13 mouse cellular contexts compared by ENCODE assay signal in genomic region chr2:172978131-172978633, GRCm38 (mm10). TPM values are rescaled to one million over a fixed set of nuclear protein-coding genes. Genes with fewer than 3 reads are reported as not detected.
DNase-seq lines count a peak whose midpoint lies in the region; ATAC-seq lines count a peak whose summit lies in the region.
"Had no signal": no experiment of that assay in that cellular context is flagged by ENCODE, and none has a peak within 500 bp of the region (broad histone marks: within the 10 kb centered on the region; RNA-seq: fewer than 3 reads in every experiment).

No protein-coding gene starts in this region.

- peak overlapping the region; percentile 48 for H3K4me2 ChIP-seq in liver, embryonic 12.5 days
- H3K4me2 ChIP-seq in liver, embryonic 11.5 days: no peak overlapping the region
- no peak overlapping the region for H3K4me2 ChIP-seq in forebrain, embryonic 14.5 days (ENCODE audit: low read length)

- intact Hi-C loops in left cerebral cortex, postnatal 4 days (cut with DNase I): no loop called here
- intact Hi-C loops in left cerebral cortex, postnatal 36 days (cut with DNase I): no loop called here

- H3K9ac ChIP-seq in liver, embryonic 12.5 days: no peak overlapping the region
- H3K9ac ChIP-seq in liver, embryonic 11.5 days (ENCODE audit: low read depth, low read length): no peak overlapping the region
- H3K9ac ChIP-seq in forebrain, embryonic 14.5 days (ENCODE audit: low read length): no peak overlapping the region

- H3K27me3 ChIP-seq in liver, embryonic 12.5 days (replicated peaks): no peaks in the 10 kb centered on the region; the same call in 1 of the 2 replicates
- H3K27me3 ChIP-seq in liver, embryonic 11.5 days (replicated peaks; ENCODE audit: control insufficient read depth, insufficient read depth, low read length): no peaks in the 10 kb centered on the region
- H3K27me3 ChIP-seq in forebrain, embryonic 14.5 days (replicated peaks; ENCODE audit: control insufficient read depth, insufficient read depth, low read length): no peaks in the 10 kb centered on the region

- no peak for ATAC-seq in liver, embryonic 12.5 days
- ATAC-seq in liver, embryonic 11.5 days (replicated peaks; ENCODE audit: low FRiP score): no peak
- peak; percentile 40; the same call in 1 of the 2 replicates for ATAC-seq in forebrain, embryonic 14.5 days

- no peak overlapping the region for H3K27ac ChIP-seq in liver, embryonic 12.5 days
- no peak overlapping the region for H3K27ac ChIP-seq in liver, embryonic 11.5 days (ENCODE audit: low read depth, low read length)
- no peak overlapping the region for H3K27ac ChIP-seq in forebrain, embryonic 14.5 days (ENCODE audit: low read depth, low read length)
- H3K27ac ChIP-seq: macrophage had no signal

- H3K4me3 ChIP-seq in liver, embryonic 12.5 days: no peak overlapping the region
- H3K4me3 ChIP-seq in liver, embryonic 11.5 days (ENCODE audit: low read depth, low read length): no peak overlapping the region
- no peak overlapping the region for H3K4me3 ChIP-seq in forebrain, embryonic 14.5 days (ENCODE audit: low read depth, low read length)

- no peaks in the 10 kb centered on the region for H3K9me3 ChIP-seq in liver, embryonic 12.5 days (replicated peaks)
- H3K9me3 ChIP-seq in liver, embryonic 11.5 days (ENCODE audit: control insufficient read depth, low read length): no peaks in the 10 kb centered on the region
- H3K9me3 ChIP-seq in forebrain, embryonic 14.5 days (replicated peaks; ENCODE audit: control insufficient read depth, low read length): no peaks in the 10 kb centered on the region

- H3K4me1 ChIP-seq in liver, embryonic 12.5 days: peaks cover 28% of the 10 kb centered on the region
- H3K4me1 ChIP-seq in liver, embryonic 11.5 days (replicated peaks; ENCODE audit: control insufficient read depth, insufficient read depth, low read length): peaks cover 6% of the 10 kb centered on the region; the same call in 1 of the 2 replicates
- H3K4me1 ChIP-seq in forebrain, embryonic 14.5 days (ENCODE audit: control insufficient read depth, insufficient read depth, low read length): peaks cover 8% of the 10 kb centered on the region

- 38% methylated on average over 4 of the region's 4 CpGs for WGBS in liver, embryonic 12.5 days (ENCODE audit: insufficient replicate concordance)
- 34% methylated on average over 4 of the region's 4 CpGs for WGBS in liver, embryonic 11.5 days
- 40% methylated on average over 4 of the region's 4 CpGs for WGBS in forebrain, embryonic 14.5 days

- no peak for DNase-seq in liver, embryonic 11.5 days (ENCODE audit: low spot score)
- DNase-seq in A20 (ENCODE audit: low read depth, low spot score): peak; percentile 26
- peak; percentile 58 for DNase-seq in CD4-positive, CD25-positive, alpha-beta regulatory T cell, adult 2 months (ENCODE audit: low read depth, low spot score)
- peak; percentile 56 for DNase-seq in forebrain, embryonic 14.5 days (ENCODE audit: low spot score)
- DNase-seq in left cerebral cortex, postnatal 4 days: no peak
- no peak for DNase-seq in left cerebral cortex, postnatal 36 days (ENCODE audit: low spot score in 2 of 2)
- DNase-seq in ovary, postnatal 10 days (ENCODE audit: low spot score): no peak
- DNase-seq: cerebellum, postnatal 25 days; kidney, adult 9 months had no signal

- H3K36me3 ChIP-seq in liver, embryonic 12.5 days: no peaks in the 10 kb centered on the region
- no peaks in the 10 kb centered on the region for H3K36me3 ChIP-seq in liver, embryonic 11.5 days (ENCODE audit: control insufficient read depth, insufficient read depth, low read length)
- H3K36me3 ChIP-seq in forebrain, embryonic 14.5 days (ENCODE audit: control insufficient read depth, insufficient read depth, low read length): no peaks in the 10 kb centered on the region

RNA-seq across cellular contexts. Expression of gene Spo11, which starts 0.7 kb away (rescaled TPM):
- polyA plus RNA-seq in liver, embryonic 12.5 days (2016; fragmentation: Nextera tagmentation; extraction: Ambion mirVana): 0.10 TPM in 1 of 2 replicates, not detected in the other
- polyA plus RNA-seq in liver, embryonic 11.5 days (2014; fragmentation: Nextera tagmentation; extraction: Ambion mirVana): 0.13 TPM in 1 of 2 replicates, not detected in the other
- polyA plus RNA-seq in forebrain, embryonic 14.5 days (2014; fragmentation: Nextera tagmentation; extraction: Ambion mirVana): 0.95 and 1.5 TPM in 2 replicates
- total RNA-seq in left cerebral cortex, postnatal 4 days (2021): under 1 TPM; 0.44 to 0.74 TPM
- total RNA-seq in left cerebral cortex, postnatal 36 days (2021): under 1 TPM; 0.17 to 0.70 TPM
- total RNA-seq: adrenal gland, postnatal 4 days had no signal
- polyA plus RNA-seq: heart, embryonic 14.5 days; macrophage had no signal

RNA-seq across cellular contexts. Expression of gene Rae1, which starts 21.7 kb away (rescaled TPM):
- 117 and 119 TPM in 2 replicates for polyA plus RNA-seq in liver, embryonic 12.5 days (2016; fragmentation: Nextera tagmentation; extraction: Ambion mirVana)
- 172 and 181 TPM in 2 replicates for polyA plus RNA-seq in liver, embryonic 11.5 days (2014; fragmentation: Nextera tagmentation; extraction: Ambion mirVana)
- polyA plus RNA-seq in forebrain, embryonic 14.5 days (2014; fragmentation: Nextera tagmentation; extraction: Ambion mirVana): 148 and 156 TPM in 2 replicates
- 10 to 100 TPM; 85.7 to 98.0 TPM for total RNA-seq in left cerebral cortex, postnatal 4 days (2021)
- total RNA-seq in left cerebral cortex, postnatal 36 days (2021): 10 to 100 TPM; 57.9 to 58.8 TPM

RNA-seq across cellular contexts. Expression of gene Bmp7, which starts 38.1 kb away (rescaled TPM):
- polyA plus RNA-seq in liver, embryonic 12.5 days (2016; fragmentation: Nextera tagmentation; extraction: Ambion mirVana): 3.3 and 4.4 TPM in 2 replicates
- 7.9 and 9.1 TPM in 2 replicates for polyA plus RNA-seq in liver, embryonic 11.5 days (2014; fragmentation: Nextera tagmentation; extraction: Ambion mirVana)
- 8.7 and 11.4 TPM in 2 replicates for polyA plus RNA-seq in forebrain, embryonic 14.5 days (2014; fragmentation: Nextera tagmentation; extraction: Ambion mirVana)
- total RNA-seq in left cerebral cortex, postnatal 4 days (2021): 10 to 100 TPM; 13.0 to 14.5 TPM
- total RNA-seq in left cerebral cortex, postnatal 36 days (2021): 10 to 100 TPM in 1 of 2 experiments, 1 to 10 TPM in 1; 9.4 to 12.7 TPM

RNA-seq across cellular contexts. Expression of gene Rbm38, which starts 42.1 kb away (rescaled TPM):
- polyA plus RNA-seq in liver, embryonic 12.5 days (2016; fragmentation: Nextera tagmentation; extraction: Ambion mirVana): 305 and 313 TPM in 2 replicates
- polyA plus RNA-seq in liver, embryonic 11.5 days (2014; fragmentation: Nextera tagmentation; extraction: Ambion mirVana): 209 and 222 TPM in 2 replicates
- 29.9 and 31.1 TPM in 2 replicates for polyA plus RNA-seq in forebrain, embryonic 14.5 days (2014; fragmentation: Nextera tagmentation; extraction: Ambion mirVana)
- total RNA-seq in left cerebral cortex, postnatal 4 days (2021): 1 to 10 TPM; 7.5 to 8.1 TPM
- 1 to 10 TPM; 3.0 to 3.6 TPM for total RNA-seq in left cerebral cortex, postnatal 36 days (2021)

Comparison
In these comparisons a context has a peak if more than half of its experiments do, and no peak if none do; other contexts are left out.
1. DNase-seq: peak in A20 (single experiment), CD4-positive, CD25-positive, alpha-beta regulatory T cell, adult 2 months (single experiment) and forebrain, embryonic 14.5 days (single experiment); none in liver, embryonic 11.5 days (single experiment), left cerebral cortex, postnatal 4 days (single experiment), left cerebral cortex, postnatal 36 days (0 of 2) and ovary, postnatal 10 days (single experiment).